Mouse (Mus musculus): ENCODE measurements around the gene Tas2r118. TPM values are rescaled to one million over a fixed set of nuclear protein-coding genes. Genes with fewer than 3 reads are reported as not detected.
A peak's percentile ranks its signal among the peaks of the same experiment; 100 is the strongest.

Tas2r118 gene
- polyA plus RNA-seq (2016; fragmentation: Nextera tagmentation; extraction: Ambion mirVana): not detected in 2 replicates

DNA sequence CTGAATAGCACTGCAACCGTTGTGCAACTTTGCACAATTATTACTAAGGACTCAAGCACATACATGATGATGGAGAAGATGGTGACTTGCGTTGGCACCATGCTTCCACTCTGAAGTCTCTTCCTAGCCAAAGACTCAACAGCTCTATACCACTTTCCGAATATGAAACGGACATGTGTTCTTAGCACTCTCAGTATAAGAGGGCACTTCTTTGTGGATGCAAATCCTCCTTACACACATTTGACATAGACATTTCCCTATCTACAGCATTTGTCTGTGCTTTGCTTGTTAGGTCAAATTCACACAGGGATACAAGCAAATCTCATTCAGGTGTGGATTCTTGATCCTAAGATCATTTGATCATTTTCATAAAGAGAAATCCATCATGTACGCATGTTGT lies at the start of gene Tas2r118:
Gene Tas2r118 (minus strand): TSS at position 101 of the 400 bp plus-strand sequence.
- Histone ChIP-seq H3K27ac (replicated peaks) (no peak within 1 kb of the TSS), H3K27me3 (no peaks in the 10 kb centered on the region), H3K4me2 (replicated peaks) (no peak within 1 kb of the TSS), H3K4me3 (no peak within 1 kb of the TSS), H3K9ac (replicated peaks) (no peak within 1 kb of the TSS), H3K9me3 (no peaks in the 10 kb centered on the region), H3K4me1 (no peaks in the 10 kb centered on the region), H3K36me3 (no peaks in the 10 kb centered on the region)
- 95% methylated on average over 5 of the region's 5 CpGs for WGBS
- ATAC-seq (ENCODE audit: low FRiP score, low read depth): no peak

DNA sequence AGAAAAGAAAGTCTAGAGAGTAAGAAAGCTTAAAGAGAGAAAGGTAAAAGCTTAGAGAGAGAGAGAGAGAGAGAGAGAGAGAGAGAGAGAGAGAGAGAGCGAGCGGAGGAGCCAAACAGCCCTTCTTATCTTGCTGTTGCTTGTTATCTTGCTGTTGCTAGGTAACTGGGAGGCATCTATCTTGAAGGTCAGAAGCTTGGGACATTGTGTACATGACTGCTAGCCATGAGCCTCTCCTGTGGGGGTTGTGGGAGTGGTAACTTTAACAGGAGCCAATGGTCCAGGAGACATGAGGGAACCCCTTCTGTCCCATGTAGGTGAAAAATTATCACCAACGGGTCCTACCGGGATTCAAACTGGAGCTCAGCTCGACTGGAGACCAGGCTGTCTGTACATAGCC lies 48.5 kb upstream of the Tas2r118 start:
- Histone ChIP-seq H3K9me3 (0 out of 2 replicates have a peak, but pooled peaks cover 6% of the 10 kb centered on the region), H3K9ac (replicated peaks) (no peak overlapping the region), H3K4me3 (no peak overlapping the region), H3K27me3 (no peaks in the 10 kb centered on the region), H3K4me2 (replicated peaks) (no peak overlapping the region), H3K27ac (replicated peaks) (no peak overlapping the region), H3K36me3 (no peaks in the 10 kb centered on the region), H3K4me1 (no peaks in the 10 kb centered on the region)
- 82% methylated on average over 5 of the region's 5 CpGs for WGBS
- no peak for ATAC-seq (ENCODE audit: low FRiP score, low read depth)

DNA sequence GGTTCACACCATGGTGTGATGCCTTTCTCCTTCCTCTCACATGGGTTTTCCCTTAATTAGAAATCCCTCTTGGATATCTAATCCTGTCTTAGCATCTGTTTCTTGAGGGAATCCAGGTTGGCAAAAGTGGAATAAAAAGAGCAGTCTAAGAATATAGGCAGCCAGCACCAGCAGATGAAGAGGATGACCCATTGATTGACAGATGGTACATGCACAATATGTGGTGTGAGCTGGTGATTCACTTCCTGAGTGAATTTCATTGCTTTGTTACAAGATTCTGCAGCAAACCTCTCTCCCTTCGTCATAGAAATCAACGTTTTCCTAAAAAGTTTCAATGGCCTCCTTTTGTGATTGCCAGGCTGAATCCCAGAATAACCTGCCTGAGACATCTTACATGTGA lies 23.4 kb upstream of the Tas2r118 start:
- Histone ChIP-seq H3K9me3 (no peaks in the 10 kb centered on the region), H3K4me2 (replicated peaks) (no peak overlapping the region), H3K4me1 (peaks cover 5% of the 10 kb centered on the region; the same call in 1 of the 2 replicates), H3K4me3 (no peak overlapping the region), H3K9ac (replicated peaks) (no peak overlapping the region), H3K27me3 (no peaks in the 10 kb centered on the region), H3K27ac (replicated peaks) (no peak overlapping the region), H3K36me3 (no peaks in the 10 kb centered on the region)
- 79% methylated on average over 2 of the region's 2 CpGs for WGBS
- no peak for ATAC-seq (ENCODE audit: low FRiP score, low read depth)

DNA sequence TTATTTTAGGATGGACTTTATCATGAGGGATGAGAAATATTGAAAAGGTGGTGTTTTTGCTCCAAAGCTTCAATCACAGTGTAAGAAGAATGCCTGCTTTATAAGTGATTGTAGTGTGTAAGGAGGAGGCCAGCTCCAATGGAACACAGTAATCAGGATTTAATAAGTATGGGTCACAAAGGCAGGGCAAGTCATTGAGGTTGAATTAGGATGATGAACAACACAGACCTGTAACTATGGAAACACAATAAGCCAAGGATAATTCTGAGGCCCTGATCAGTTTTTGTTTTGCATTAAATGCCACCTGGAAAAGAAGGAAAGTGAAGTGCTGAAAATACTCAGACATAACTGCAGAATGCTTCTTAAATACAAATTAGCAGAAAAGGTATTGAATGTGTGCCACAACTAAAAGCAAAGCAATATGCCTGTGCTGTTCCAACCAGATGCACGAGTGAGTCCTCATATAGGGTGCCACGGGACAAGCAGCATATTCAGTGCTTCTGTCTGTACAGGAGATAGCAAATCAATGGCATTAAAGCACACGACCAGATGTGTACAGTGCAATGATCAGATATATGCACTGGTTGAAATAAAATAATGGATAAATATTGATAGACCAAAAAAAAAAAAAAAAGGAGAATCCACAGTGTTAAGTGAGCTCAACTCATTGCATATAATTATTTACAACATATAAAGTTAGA lies 21.0 kb upstream of the Tas2r118 start:
- 0 out of 2 replicates have a peak, but pooled peaks have one; percentile 44 for ATAC-seq (ENCODE audit: low FRiP score, low read depth)
- no peak overlapping the region for H3K9ac ChIP-seq (replicated peaks)
- no peak overlapping the region for H3K27ac ChIP-seq (replicated peaks)
- H3K9me3 ChIP-seq: no peaks in the 10 kb centered on the region
- no peaks in the 10 kb centered on the region for H3K36me3 ChIP-seq
- no peak overlapping the region for H3K4me3 ChIP-seq
- H3K4me1 ChIP-seq: peaks cover 5% of the 10 kb centered on the region; the same call in 1 of the 2 replicates
- H3K27me3 ChIP-seq: no peaks in the 10 kb centered on the region
- WGBS: 39% methylated on average over 3 of the region's 3 CpGs
- no peak overlapping the region for H3K4me2 ChIP-seq (replicated peaks)

DNA sequence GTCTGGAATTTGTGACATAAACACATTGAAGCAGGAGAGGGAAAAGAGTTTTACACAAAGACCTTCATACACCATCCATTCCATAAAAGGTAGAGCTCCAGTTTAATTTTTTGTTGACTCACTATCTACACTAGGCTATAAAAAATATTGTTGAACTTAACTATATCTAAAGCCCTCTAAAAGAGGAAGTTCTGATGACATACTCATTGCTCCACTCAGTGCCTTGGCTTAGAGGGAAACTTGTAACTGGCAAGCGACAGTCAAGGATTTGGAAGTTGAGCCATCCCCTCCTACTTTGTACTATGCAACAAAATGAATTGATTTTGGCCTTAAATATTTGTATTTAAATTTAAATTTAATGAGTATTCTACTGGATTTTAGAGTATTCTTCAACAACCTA lies 16.4 kb upstream of the Tas2r118 start:
- H3K9me3 ChIP-seq: no peaks in the 10 kb centered on the region
- H3K36me3 ChIP-seq: no peaks in the 10 kb centered on the region
- no peak overlapping the region for H3K4me2 ChIP-seq (replicated peaks)
- H3K4me3 ChIP-seq: no peak overlapping the region
- no peak for ATAC-seq (ENCODE audit: low FRiP score, low read depth)
- no peaks in the 10 kb centered on the region for H3K27me3 ChIP-seq
- WGBS: 97% methylated on average over 1 of the region's 1 CpGs
- H3K9ac ChIP-seq (replicated peaks): no peak overlapping the region
- no peak overlapping the region for H3K27ac ChIP-seq (replicated peaks)
- H3K4me1 ChIP-seq: peaks cover 5% of the 10 kb centered on the region; the same call in 1 of the 2 replicates

DNA sequence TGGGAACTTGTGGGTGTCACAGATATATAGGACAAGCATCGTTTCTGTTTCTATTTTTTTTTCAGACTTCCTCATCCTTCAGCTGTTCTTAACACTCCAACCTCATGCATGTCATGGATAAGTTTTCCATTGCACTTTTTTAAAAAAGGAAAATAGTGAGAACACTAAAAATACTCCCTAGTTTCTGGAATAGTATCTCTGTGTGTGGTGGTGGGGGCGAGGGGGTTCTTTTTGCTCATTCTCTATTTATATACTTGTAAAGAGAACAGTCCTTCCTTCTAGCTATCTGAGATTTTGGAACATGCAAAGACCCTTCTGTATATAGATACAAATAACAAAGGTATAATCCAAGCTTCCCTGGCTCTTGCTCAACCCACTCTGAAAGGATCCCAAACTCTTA lies 2.9 kb downstream of the Tas2r118 start:
- WGBS: 65% methylated on average over 2 of the region's 2 CpGs
- H3K36me3 ChIP-seq: no peaks in the 10 kb centered on the region
- no peak for ATAC-seq (ENCODE audit: low FRiP score, low read depth)

DNA sequence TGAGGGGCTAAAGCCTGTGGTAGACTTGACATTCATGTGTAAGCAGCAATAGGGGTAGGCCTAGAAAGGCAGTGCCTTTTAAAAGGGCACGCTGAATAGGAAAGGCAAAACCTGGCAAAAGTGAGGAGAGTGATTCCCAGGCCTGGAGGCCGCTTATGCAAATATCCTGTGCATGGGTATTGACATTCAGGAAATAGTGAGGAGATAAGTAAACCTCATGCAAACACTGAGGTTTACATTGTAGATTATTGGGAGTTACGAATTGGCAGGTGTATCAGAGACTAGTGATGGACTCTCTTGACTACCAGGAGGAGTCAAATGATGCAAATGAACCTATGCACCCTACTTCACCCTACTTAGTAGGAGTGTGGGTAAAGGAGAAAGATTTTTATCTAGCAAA lies 3.9 kb downstream of the Tas2r118 start:
- Histone ChIP-seq H3K9ac (replicated peaks) (no peak overlapping the region), H3K4me1 (no peaks in the 10 kb centered on the region), H3K36me3 (no peaks in the 10 kb centered on the region), H3K9me3 (no peaks in the 10 kb centered on the region), H3K4me3 (no peak overlapping the region), H3K4me2 (replicated peaks) (no peak overlapping the region), H3K27me3 (no peaks in the 10 kb centered on the region), H3K27ac (replicated peaks) (no peak overlapping the region)
- 80% methylated on average over 3 of the region's 3 CpGs for WGBS
- no peak for ATAC-seq (ENCODE audit: low FRiP score, low read depth)

More for the DNA sequence above, 2.9 kb downstream of the Tas2r118 start:
- Histone ChIP-seq H3K27ac (replicated peaks) (no peak overlapping the region), H3K9me3 (no peaks in the 10 kb centered on the region), H3K27me3 (no peaks in the 10 kb centered on the region), H3K4me1 (no peaks in the 10 kb centered on the region), H3K4me2 (replicated peaks) (no peak overlapping the region), H3K9ac (replicated peaks) (no peak overlapping the region), H3K4me3 (no peak overlapping the region)

DNA sequence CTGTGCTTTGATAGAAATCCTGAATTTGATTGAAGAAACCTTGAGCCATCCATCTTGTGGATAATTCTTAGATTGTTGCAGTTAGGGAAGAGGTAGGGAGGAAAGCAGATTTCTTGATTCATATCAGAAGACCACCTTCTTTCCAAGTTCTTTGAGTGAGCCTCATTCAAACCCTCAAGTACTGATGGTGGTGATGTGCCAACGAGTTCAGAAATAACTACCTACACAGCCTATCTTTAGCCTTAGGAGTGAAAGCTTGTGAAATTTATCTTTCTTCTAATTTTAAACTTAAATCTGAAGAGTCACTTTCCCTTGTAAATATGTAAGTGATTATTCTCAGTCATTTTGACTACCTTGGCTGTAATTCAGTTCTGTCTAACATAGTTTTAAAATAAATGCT lies 6.1 kb downstream of the Tas2r118 start:
- H3K4me2 ChIP-seq (replicated peaks): no peak overlapping the region
- no peak overlapping the region for H3K27ac ChIP-seq (replicated peaks)
- H3K4me3 ChIP-seq: no peak overlapping the region
- WGBS: 91% methylated on average over 1 of the region's 1 CpGs
- no peaks in the 10 kb centered on the region for H3K36me3 ChIP-seq
- no peaks in the 10 kb centered on the region for H3K9me3 ChIP-seq
- no peak overlapping the region for H3K9ac ChIP-seq (replicated peaks)
- no peaks in the 10 kb centered on the region for H3K27me3 ChIP-seq
- no peak for ATAC-seq (ENCODE audit: low FRiP score, low read depth)
- no peaks in the 10 kb centered on the region for H3K4me1 ChIP-seq

DNA sequence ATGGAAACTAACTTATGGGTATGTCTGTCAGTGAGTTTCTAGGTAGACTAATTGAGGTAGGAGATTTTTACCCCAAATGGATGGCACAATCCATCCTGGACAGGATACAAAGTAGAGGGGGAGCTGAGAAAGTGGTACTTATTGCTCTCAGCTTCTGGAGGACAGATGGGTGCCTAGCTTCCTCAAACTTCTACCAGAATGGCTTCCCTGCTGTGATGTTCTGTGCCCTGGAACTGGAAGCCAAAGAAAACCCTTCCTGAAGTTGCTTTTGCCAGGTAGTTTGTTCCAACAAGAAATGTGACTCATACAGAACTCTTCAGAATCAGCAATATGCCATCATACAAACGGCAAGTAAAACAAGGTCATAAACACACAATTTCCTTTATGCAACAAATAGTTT lies 29.1 kb downstream of the Tas2r118 start:
- no peak for ATAC-seq (ENCODE audit: low FRiP score, low read depth)
- Histone ChIP-seq H3K4me3 (no peak overlapping the region), H3K27me3 (no peaks in the 10 kb centered on the region), H3K9me3 (no peaks in the 10 kb centered on the region), H3K4me2 (replicated peaks) (no peak overlapping the region), H3K36me3 (no peaks in the 10 kb centered on the region), H3K4me1 (peaks cover 6% of the 10 kb centered on the region; the same call in 1 of the 2 replicates), H3K9ac (replicated peaks) (no peak overlapping the region), H3K27ac (replicated peaks) (no peak overlapping the region)
- WGBS: 88% methylated on average over 1 of the region's 1 CpGs

DNA sequence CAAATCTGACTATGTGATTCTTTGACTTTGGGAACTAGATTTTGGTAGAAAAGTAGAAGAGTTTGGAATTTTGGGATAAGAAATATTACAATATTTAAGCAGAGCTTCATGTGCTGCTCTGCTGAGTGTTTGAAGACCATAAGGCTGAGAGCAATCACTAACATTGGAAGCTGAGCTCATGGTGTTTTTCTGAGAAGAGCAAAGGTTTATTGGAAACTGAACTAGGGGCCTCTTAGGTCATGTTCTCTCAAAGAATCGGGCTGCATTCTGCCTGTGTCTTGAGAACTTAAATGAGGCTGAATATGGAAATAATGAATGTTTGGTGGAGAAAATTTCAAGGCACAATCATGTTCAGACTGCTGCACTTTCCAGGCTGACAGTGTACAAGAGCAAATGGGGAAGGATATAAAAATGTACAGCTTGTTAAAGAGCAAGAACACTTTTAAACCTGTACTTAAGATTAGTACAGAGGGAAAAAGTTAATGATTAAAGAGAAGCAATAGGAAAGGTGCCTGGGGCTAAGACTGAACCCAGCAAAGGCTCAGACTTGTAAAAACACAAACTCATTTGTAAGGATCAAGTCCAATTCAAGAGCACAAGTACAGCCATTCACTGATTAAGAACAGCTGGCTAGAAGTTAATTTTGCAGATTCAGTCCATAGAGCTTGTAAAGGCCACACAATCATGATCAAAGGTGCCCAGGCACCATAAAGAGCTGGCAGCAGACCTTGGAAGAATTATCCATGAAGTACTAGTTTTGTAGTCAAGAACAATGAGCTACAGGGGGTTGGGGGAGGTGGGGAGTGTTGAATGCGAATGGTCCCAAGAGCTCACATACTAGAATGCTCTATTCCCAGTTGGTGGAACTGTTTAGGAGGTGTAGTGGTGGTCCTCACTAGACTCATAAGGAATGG lies 31.0 kb downstream of the Tas2r118 start:
- Histone ChIP-seq H3K4me3 (no peak overlapping the region), H3K4me1 (peaks cover 6% of the 10 kb centered on the region; the same call in 1 of the 2 replicates), H3K27ac (replicated peaks) (no peak overlapping the region), H3K9ac (replicated peaks) (no peak overlapping the region), H3K36me3 (no peaks in the 10 kb centered on the region), H3K9me3 (no peaks in the 10 kb centered on the region), H3K27me3 (no peaks in the 10 kb centered on the region), H3K4me2 (replicated peaks) (no peak overlapping the region)
- ATAC-seq (ENCODE audit: low FRiP score, low read depth): no peak
- WGBS: 83% methylated on average over 2 of the region's 2 CpGs

DNA sequence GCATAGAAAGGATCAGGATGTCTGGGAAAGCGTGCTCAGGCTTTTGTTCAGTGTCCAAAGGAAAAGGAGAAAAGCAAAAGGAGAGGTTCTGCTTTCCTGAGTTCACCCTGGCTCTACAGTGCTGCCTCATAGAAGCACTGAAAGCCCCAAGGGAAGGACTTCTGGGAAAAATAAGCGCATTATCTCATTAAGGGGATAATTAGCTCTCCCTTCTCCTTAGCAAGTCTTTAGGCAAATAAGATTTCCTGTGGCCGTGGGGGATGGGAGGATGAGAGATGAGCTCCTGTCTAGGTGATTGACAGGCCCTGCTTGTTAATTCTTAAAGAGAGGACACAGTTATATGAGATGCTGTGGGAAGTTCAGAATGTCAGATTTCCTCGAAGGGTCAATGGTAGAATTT lies 33.4 kb downstream of the Tas2r118 start:
- no peak overlapping the region for H3K4me2 ChIP-seq (replicated peaks)
- WGBS: 28% methylated on average over 4 of the region's 4 CpGs
- no peaks in the 10 kb centered on the region for H3K9me3 ChIP-seq
- no peak overlapping the region for H3K9ac ChIP-seq (replicated peaks)
- ATAC-seq (ENCODE audit: low FRiP score, low read depth): peak; percentile 65; the same call in 1 of the 2 replicates
- H3K4me1 ChIP-seq: peaks cover 6% of the 10 kb centered on the region; the same call in 1 of the 2 replicates
- H3K27ac ChIP-seq (replicated peaks): no peak overlapping the region
- H3K36me3 ChIP-seq: no peaks in the 10 kb centered on the region
- no peak overlapping the region for H3K4me3 ChIP-seq
- no peaks in the 10 kb centered on the region for H3K27me3 ChIP-seq

DNA sequence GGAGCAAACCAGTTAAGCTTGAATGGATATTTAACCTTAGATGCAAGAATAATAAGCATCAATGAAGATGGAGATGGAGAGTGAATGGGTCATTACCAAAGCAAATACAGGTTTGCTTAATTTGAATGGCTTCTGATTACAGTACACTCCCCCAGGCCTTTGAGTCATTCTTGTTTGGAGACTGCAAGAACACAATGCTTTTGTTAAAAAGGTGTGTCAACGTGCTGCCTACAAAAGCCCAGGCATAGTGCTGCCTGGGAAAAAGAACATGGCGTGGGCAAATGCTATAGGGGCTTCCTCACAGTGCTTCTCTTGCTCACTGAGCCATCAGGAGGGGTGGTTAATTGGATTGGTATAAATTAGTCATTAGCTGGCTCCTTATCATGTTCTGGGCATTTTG lies 46.1 kb downstream of the Tas2r118 start:
- ATAC-seq (ENCODE audit: low FRiP score, low read depth): no peak; the same call in 1 of the 2 replicates
- H3K4me2 ChIP-seq (replicated peaks): no peak overlapping the region

More for the DNA sequence above, 46.1 kb downstream of the Tas2r118 start:
- H3K9ac ChIP-seq (replicated peaks): no peak overlapping the region
- H3K27ac ChIP-seq (replicated peaks): no peak overlapping the region
- H3K9me3 ChIP-seq: no peaks in the 10 kb centered on the region
- H3K27me3 ChIP-seq: no peaks in the 10 kb centered on the region
- H3K4me1 ChIP-seq: peaks cover 2% of the 10 kb centered on the region; the same call in 1 of the 2 replicates
- no peak overlapping the region for H3K4me3 ChIP-seq
- no peaks in the 10 kb centered on the region for H3K36me3 ChIP-seq
- 58% methylated on average over 2 of the region's 2 CpGs for whole genome bisulfite sequencing

Data from midbrain, embryonic 12.5 days (tissue).